Mouse (Mus musculus): ENCODE results near the gene Kalrn. TPM values are rescaled to one million over a fixed set of nuclear protein-coding genes. Genes with fewer than 3 reads are reported as not detected.

The Kalrn gene
- total RNA-seq, 2 experiments from 2014 or later = 7.2 to 10.4 TPM

- no peak for DNase-seq (ENCODE audit: low spot score in 2 of 2)
Measured at GRCm38 (mm10) chr16:33927263-33927824, 646.0 kb downstream of the Kalrn start.

GRCm38 (mm10) chr16:33923758-33924157 is 649.6 kb downstream of the Kalrn start:
- DNase-seq (ENCODE audit: low spot score in 2 of 2) = no peak

GRCm38 (mm10) chr16:33923001-33923316 is 650.4 kb downstream of the Kalrn start:
- no peak for DNase-seq (ENCODE audit: low spot score in 2 of 2)

- no peak for DNase-seq (ENCODE audit: low spot score in 2 of 2)
Measured at GRCm38 (mm10) chr16:33922111-33923000, 651.0 kb downstream of the Kalrn start.

- DNase-seq (ENCODE audit: low spot score in 2 of 2) = no peak
Measured at GRCm38 (mm10) chr16:33921514-33921913, 651.8 kb downstream of the Kalrn start.

Other genes starting within 250 kb of the Kalrn start
- gene Ropn1, start 76.4 kb upstream of the Kalrn start, total RNA-seq (2021) = not detected
- 1 to 10 TPM; 1.9 to 2.0 TPM for gene Ccdc14, start 117.1 kb upstream of the Kalrn start, total RNA-seq (2021)
- gene Mylk, start 171.7 kb upstream of the Kalrn start, total RNA-seq (2021) = 10 to 100 TPM; 43.6 to 58.9 TPM